Mouse (Mus musculus) T-helper 17 cell (primary cell): ENCODE data around the gene Zbtb4.
"Not testable (repeated sequence)": the region's sequence is repeated elsewhere in the genome, so short reads cannot be mapped to it uniquely, and the experiment has no call there.

Source experiments
- in situ Hi-C, 2 experiments: fragments of 300-600 bp; cut with MboI, MseI; formaldehyde crosslinking; loops; 1 replicate in 1 of 2; 2 replicates in 1 of 2; pipeline ENCODE4 v1.15.1; 2025; ENCODE audit warnings: high pct_unique_total_duplicates in 2 of 2

Gene Zbtb4

GRCm38 (mm10) chr11:69765221-69766125 lies at the start of gene Zbtb4:
Gene Zbtb4 (plus strand): TSS chr11:69765912.
- in situ Hi-C loops = loop anchor here in 1 of 2 experiments (25.0 kb wide), 1 partner anchor 1303 kb away; no protein-coding TSS in a partner anchor

- in situ Hi-C loops = no loop called here
Measured at GRCm38 (mm10) chr11:69715929-69716328, 49.8 kb upstream of the Zbtb4 start.

GRCm38 (mm10) chr11:69716953-69717352 lies 48.8 kb upstream of the Zbtb4 start:
- in situ Hi-C loops = no loop called here

GRCm38 (mm10) chr11:69718661-69719060 lies 47.1 kb upstream of the Zbtb4 start:
- in situ Hi-C loops = no loop called here

- in situ Hi-C loops = no loop called here
Measured at GRCm38 (mm10) chr11:69719423-69719822, 46.3 kb upstream of the Zbtb4 start.

- in situ Hi-C loops = no loop called here
Measured at GRCm38 (mm10) chr11:69720852-69721251, 44.9 kb upstream of the Zbtb4 start.

GRCm38 (mm10) chr11:69723074-69723473 lies 42.6 kb upstream of the Zbtb4 start:
- in situ Hi-C loops = no loop called here

GRCm38 (mm10) chr11:69725951-69726350 lies 39.8 kb upstream of the Zbtb4 start:
- in situ Hi-C loops = no loop called here

- in situ Hi-C loops = no loop called here
Measured at GRCm38 (mm10) chr11:69729063-69729462, 36.6 kb upstream of the Zbtb4 start.

GRCm38 (mm10) chr11:69731408-69731807 lies 34.3 kb upstream of the Zbtb4 start:
- in situ Hi-C loops = not testable (repeated sequence)

- in situ Hi-C loops = loop anchor here in 1 of 2 experiments (25.0 kb wide), 1 partner anchor 1289 kb away; no protein-coding TSS in a partner anchor
Measured at GRCm38 (mm10) chr11:69751635-69752034, 14.1 kb upstream of the Zbtb4 start.

GRCm38 (mm10) chr11:69752686-69753085 lies 13.0 kb upstream of the Zbtb4 start:
- in situ Hi-C loops = loop anchor here in 1 of 2 experiments (25.0 kb wide), 1 partner anchor 1290 kb away; no protein-coding TSS in a partner anchor

- in situ Hi-C loops = loop anchor here in 1 of 2 experiments (25.0 kb wide), 1 partner anchor 1292 kb away; no protein-coding TSS in a partner anchor
Measured at GRCm38 (mm10) chr11:69754233-69754632, 11.5 kb upstream of the Zbtb4 start.

- in situ Hi-C loops = loop anchor here in 1 of 2 experiments (5.0 to 25.0 kb wide), 4 partner anchors 83 to 1292 kb away; partner anchors contain the start of genes Nlgn2, Tmem256 and Tmem95
Measured at GRCm38 (mm10) chr11:69754701-69755100, 11.0 kb upstream of the Zbtb4 start.

- in situ Hi-C loops = loop anchor here in 1 of 2 experiments (5.0 to 25.0 kb wide), 4 partner anchors 80 to 1295 kb away; partner anchors contain the start of genes Nlgn2, Tmem256 and Tmem95
Measured at GRCm38 (mm10) chr11:69757303-69758089, 8.2 kb upstream of the Zbtb4 start.

GRCm38 (mm10) chr11:69758090-69758456 lies 7.6 kb upstream of the Zbtb4 start:
- in situ Hi-C loops = loop anchor here in 1 of 2 experiments (5.0 to 25.0 kb wide), 4 partner anchors 79 to 1296 kb away; partner anchors contain the start of genes Nlgn2, Tmem256 and Tmem95

GRCm38 (mm10) chr11:69758478-69758970 lies 7.2 kb upstream of the Zbtb4 start, which contains the start of gene Polr2a:
Gene Polr2a (minus strand): TSS chr11:69758637.
- in situ Hi-C loops = loop anchor here in 1 of 2 experiments (5.0 to 25.0 kb wide), 4 partner anchors 79 to 1296 kb away; partner anchors contain the start of genes Nlgn2, Tmem256 and Tmem95

- in situ Hi-C loops = loop anchor here in 1 of 2 experiments (5.0 to 25.0 kb wide), 4 partner anchors 78 to 1297 kb away; partner anchors contain the start of genes Nlgn2, Tmem256 and Tmem95
Measured at GRCm38 (mm10) chr11:69758971-69759721, 6.6 kb upstream of the Zbtb4 start.

GRCm38 (mm10) chr11:69760160-69760900 lies 5.4 kb upstream of the Zbtb4 start:
- in situ Hi-C loops = loop anchor here in 1 of 2 experiments (25.0 kb wide), 1 partner anchor 1298 kb away; no protein-coding TSS in a partner anchor

- in situ Hi-C loops = loop anchor here in 1 of 2 experiments (25.0 kb wide), 1 partner anchor 1299 kb away; no protein-coding TSS in a partner anchor
Measured at GRCm38 (mm10) chr11:69760901-69761200, 4.9 kb upstream of the Zbtb4 start.
